Mouse (Mus musculus) stomach, postnatal 0 days (tissue): Measurements from ENCODE around the gene Gm29776. TPM values are rescaled to one million over a fixed set of nuclear protein-coding genes. Genes with fewer than 3 reads are reported as not detected.

Source experiments
- ATAC-seq: fragments of 200-750 bp; cut with Nextera tagmentation; 2 replicates; pipeline ENCODE4 v1.8.0; 2017; ENCODE audit not compliant: low FRiP score, low TSS enrichment
- DNase-seq: peaks from one replicate; pipeline ENCODE4 v3.0.0-alpha.2; 2016; ENCODE audit warnings: low spot score
- H3K27ac ChIP-seq: fragments of 300-500 bp; sonication (generic); replicated peaks from 2 replicates; pipeline ENCODE4 v1.5.1; 2014; ENCODE audit warnings: mild to moderate bottlenecking, control low read depth
- H3K27me3 ChIP-seq: fragments of 300-500 bp; sonication (generic); 2 replicates; pipeline ENCODE4 v1.6.1; 2014; ENCODE audit warnings: low read length; ENCODE audit not compliant: control insufficient read depth, insufficient read depth
- H3K36me3 ChIP-seq: fragments of 300-500 bp; sonication (generic); 2 replicates; pipeline ENCODE4 v1.6.1; 2014; ENCODE audit warnings: low read length, mixed read lengths; ENCODE audit not compliant: control insufficient read depth, insufficient read depth
- H3K4me1 ChIP-seq: fragments of 300-500 bp; sonication (generic); replicated peaks from 2 replicates; pipeline ENCODE4 v1.6.1; 2014; ENCODE audit warnings: antibody characterized with exemption; ENCODE audit not compliant: control insufficient read depth, insufficient read depth
- H3K4me2 ChIP-seq: fragments of 300-500 bp; sonication (generic); replicated peaks from 2 replicates; pipeline ENCODE4 v1.6.1; 2014; ENCODE audit warnings: low read depth, mild to moderate bottlenecking, control low read depth, moderate library complexity
- H3K4me3 ChIP-seq: fragments of 300-500 bp; sonication (generic); 2 replicates; pipeline ENCODE4 v1.5.1; 2014; ENCODE audit warnings: low read depth, low read length, control low read depth
- H3K9ac ChIP-seq: fragments of 300-500 bp; sonication (generic); 2 replicates; pipeline ENCODE4 v1.6.1; 2014; ENCODE audit warnings: mild to moderate bottlenecking, low read length, control low read depth, mixed read lengths
- H3K9me3 ChIP-seq: fragments of 300-500 bp; sonication (generic); 2 replicates; pipeline ENCODE4 v1.6.1; 2016; ENCODE audit warnings: low read length; ENCODE audit not compliant: control insufficient read depth
- CTCF ChIP-seq: IDR thresholded peaks from 2 replicates; pipeline ENCODE4 v1.5.1; 2016; ENCODE audit warnings: antibody characterized with exemption, low read depth, mild to moderate bottlenecking, moderate library complexity
- EP300 ChIP-seq: optimal IDR thresholded peaks from 2 replicates; pipeline ENCODE3; 2016; ENCODE audit warnings: antibody characterized with exemption
- WGBS: fragments of 180-500 bp; shearing (Covaris S2); extraction: QIAGEN DNeasy Blood & Tissue Kit; methylation state at CpG from one replicate; pipeline ENCODE4 v1.1.7; 2014; 5-methylcytosine and 5-hydroxymethylcytosine counted together
- polyA plus RNA-seq: library from polyadenylated mRNA; unstranded; fragments of >200 nt; fragmentation: Nextera tagmentation; extraction: Ambion mirVana; gene quantifications from 2 replicates; pipeline ENCODE4 v1.2.1, GENCODE M21; 2015

The Gm29776 gene
- polyA plus RNA-seq, 1 experiment from 2014 or later, result 0.08 TPM

GRCm38 (mm10) chr14:54678657-54679304, 19.9 kb downstream of the Gm29776 start:
- Histone ChIP-seq H3K4me2 (no peak overlapping the region), H3K27ac (no peak overlapping the region), H3K9me3 (no peaks in the 10 kb centered on the region), H3K27me3 (no peaks in the 10 kb centered on the region), H3K4me1 (no peaks in the 10 kb centered on the region), H3K4me3 (no peak overlapping the region), H3K9ac (no peak overlapping the region), H3K36me3 (peaks cover 19% of the 10 kb centered on the region)
- ATAC-seq (no peak), DNase-seq (no peak)
- 78% methylated on average over 16 of the region's 16 CpGs for WGBS
- TF ChIP-seq CTCF (no peak), EP300 (no peak)

GRCm38 (mm10) chr14:54676290-54676689, 22.3 kb downstream of the Gm29776 start:
- DNase-seq (no peak), ATAC-seq (no peak)
- H3K27me3 ChIP-seq, result no peaks in the 10 kb centered on the region
- WGBS, result 80% methylated on average over 5 of the region's 5 CpGs
- peaks cover 17% of the 10 kb centered on the region for H3K36me3 ChIP-seq
- no peaks in the 10 kb centered on the region for H3K9me3 ChIP-seq
- H3K9ac ChIP-seq, result no peak overlapping the region
- TF ChIP-seq CTCF, result no peak
- TF ChIP-seq EP300, result no peak
- no peak overlapping the region for H3K4me3 ChIP-seq
- H3K4me1 ChIP-seq, result no peaks in the 10 kb centered on the region
- H3K4me2 ChIP-seq, result no peak overlapping the region
- H3K27ac ChIP-seq, result no peak overlapping the region

- no peak for DNase-seq
- WGBS, result 57% methylated on average over 2 of the region's 2 CpGs
- no peak for ATAC-seq
- no peak overlapping the region for H3K4me3 ChIP-seq
- H3K9me3 ChIP-seq, result no peaks in the 10 kb centered on the region
- H3K4me1 ChIP-seq, result no peaks in the 10 kb centered on the region
- TF ChIP-seq CTCF (no peak), EP300 (no peak)
- H3K9ac ChIP-seq, result no peak overlapping the region
- no peak overlapping the region for H3K27ac ChIP-seq
- H3K4me2 ChIP-seq, result no peak overlapping the region
- no peaks in the 10 kb centered on the region for H3K27me3 ChIP-seq
- H3K36me3 ChIP-seq, result peaks cover 17% of the 10 kb centered on the region
These were observed 24.3 kb downstream of the Gm29776 start for GRCm38 (mm10) chr14:54674317-54674716.

GRCm38 (mm10) chr14:54669381-54669780, 29.3 kb downstream of the Gm29776 start:
- H3K4me3 ChIP-seq, result no peak overlapping the region
- no peaks in the 10 kb centered on the region for H3K9me3 ChIP-seq
- H3K4me1 ChIP-seq, result no peaks in the 10 kb centered on the region
- H3K9ac ChIP-seq, result no peak overlapping the region
- H3K36me3 ChIP-seq, result peaks cover 20% of the 10 kb centered on the region
- no peak overlapping the region for H3K4me2 ChIP-seq
- TF ChIP-seq EP300 (no peak), CTCF (peak; percentile 76)
- H3K27ac ChIP-seq, result no peak overlapping the region
- no peak for ATAC-seq
- peak; percentile 63 for DNase-seq
- 73% methylated on average over 4 of the region's 4 CpGs for whole genome bisulfite sequencing
- H3K27me3 ChIP-seq, result no peaks in the 10 kb centered on the region

GRCm38 (mm10) chr14:54664477-54665222, 34.0 kb downstream of the Gm29776 start:
- Histone ChIP-seq H3K36me3 (peaks cover 40% of the 10 kb centered on the region), H3K27me3 (no peaks in the 10 kb centered on the region), H3K27ac (no peak overlapping the region), H3K4me3 (no peak overlapping the region), H3K4me1 (no peaks in the 10 kb centered on the region), H3K9ac (no peak overlapping the region), H3K9me3 (no peaks in the 10 kb centered on the region), H3K4me2 (no peak overlapping the region)
- TF ChIP-seq CTCF, result no peak
- TF ChIP-seq EP300, result no peak
- ATAC-seq, result no peak
- 92% methylated on average over 10 of the region's 10 CpGs for WGBS
- DNase-seq, result no peak

- TF ChIP-seq CTCF (no peak), EP300 (no peak)
- H3K9me3 ChIP-seq, result no peaks in the 10 kb centered on the region
- DNase-seq (no peak), ATAC-seq (no peak)
- H3K4me2 ChIP-seq, result no peak overlapping the region
- 81% methylated on average over 2 of the region's 2 CpGs for WGBS
- no peak overlapping the region for H3K4me3 ChIP-seq
- H3K36me3 ChIP-seq, result peaks cover 49% of the 10 kb centered on the region
- no peaks in the 10 kb centered on the region for H3K4me1 ChIP-seq
- no peak overlapping the region for H3K27ac ChIP-seq
- H3K27me3 ChIP-seq, result no peaks in the 10 kb centered on the region
- no peak overlapping the region for H3K9ac ChIP-seq
These were observed 38.6 kb downstream of the Gm29776 start for GRCm38 (mm10) chr14:54660009-54660408.
